8 mouse cellular contexts compared by ENCODE assay signal in the genomic region with DNA sequence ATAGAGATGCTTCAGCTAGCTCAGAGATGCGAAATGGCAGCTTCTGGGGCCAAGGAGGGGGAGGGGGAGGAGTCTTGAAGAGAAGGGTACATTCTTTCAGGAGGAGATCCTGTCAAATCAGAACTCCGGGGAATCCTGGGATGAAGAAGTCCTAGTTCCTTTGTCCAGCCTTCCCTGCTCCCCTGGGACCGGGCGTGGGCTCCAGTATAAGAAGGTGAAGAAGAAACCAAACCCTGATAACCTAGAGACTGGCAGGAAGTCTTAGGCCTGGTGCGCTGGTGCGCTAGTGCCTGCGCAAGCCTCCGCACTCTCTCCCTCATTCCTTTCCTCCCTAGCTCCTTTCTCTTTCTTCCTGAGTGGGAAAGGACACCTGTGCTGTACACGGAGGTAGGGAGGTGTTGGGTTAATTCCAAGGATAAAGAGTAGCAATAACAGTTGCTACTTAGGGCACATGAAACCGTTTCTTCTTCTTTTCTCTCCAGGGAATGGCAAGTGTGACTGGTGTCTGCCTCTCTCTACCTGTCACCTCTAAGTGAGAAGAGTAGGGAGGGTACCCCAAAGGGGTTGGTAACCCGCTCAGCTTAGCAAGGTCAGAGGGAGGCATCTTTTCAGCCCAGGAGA. TPM values are rescaled to one million over a fixed set of nuclear protein-coding genes. Genes with fewer than 3 reads are reported as not detected.
DNase-seq lines count a peak whose midpoint lies in the region; ATAC-seq lines count a peak whose summit lies in the region.

No protein-coding gene starts in this region.

- H3K4me2 ChIP-seq in kidney, embryonic 14.5 days (replicated peaks; ENCODE audit: low read depth, low read length) = peak overlapping the region; percentile 99
- H3K4me2 ChIP-seq in hindbrain, embryonic 14.5 days (replicated peaks) = peak overlapping the region; percentile 99
- H3K4me2 ChIP-seq in midbrain, embryonic 12.5 days (replicated peaks) = peak overlapping the region; percentile 87

- no peak for ATAC-seq in kidney, embryonic 14.5 days (ENCODE audit: low FRiP score, low TSS enrichment)
- no peak for ATAC-seq in hindbrain, embryonic 14.5 days (ENCODE audit: low FRiP score)
- ATAC-seq in midbrain, embryonic 12.5 days (ENCODE audit: low FRiP score, low read depth) = no peak

- WGBS in kidney, embryonic 14.5 days = 7% methylated on average over 11 of the region's 11 CpGs
- WGBS in hindbrain, embryonic 14.5 days = 9% methylated on average over 11 of the region's 11 CpGs
- 9% methylated on average over 11 of the region's 11 CpGs for WGBS in midbrain, embryonic 12.5 days

- no peak overlapping the region for H3K27ac ChIP-seq in kidney, embryonic 14.5 days (ENCODE audit: low read depth, low read length)
- peak overlapping the region; percentile 52; the same call in 1 of the 2 replicates for H3K27ac ChIP-seq in hindbrain, embryonic 14.5 days
- H3K27ac ChIP-seq in midbrain, embryonic 12.5 days (replicated peaks) = no peak overlapping the region; the same call in 1 of the 2 replicates

- peaks cover 7% of the 10 kb centered on the region for H3K27me3 ChIP-seq in kidney, embryonic 14.5 days (ENCODE audit: control insufficient read depth, insufficient read depth, low read length)
- peaks cover 13% of the 10 kb centered on the region; the same call in 1 of the 2 replicates for H3K27me3 ChIP-seq in hindbrain, embryonic 14.5 days (ENCODE audit: control insufficient read depth, insufficient read depth, low read length)
- H3K27me3 ChIP-seq in midbrain, embryonic 12.5 days = peaks cover 53% of the 10 kb centered on the region

- DNase-seq in kidney, postnatal 36 days = no peak
- DNase-seq in T-cell, adult 2 months (ENCODE audit: low spot score) = peak; percentile 29
- no peak for DNase-seq in hindbrain, embryonic 14.5 days (ENCODE audit: low spot score)
- no peak for DNase-seq in right cerebral cortex, postnatal 10 days (ENCODE audit: low spot score in 2 of 2)
- DNase-seq in urinary bladder, adult 2 months (ENCODE audit: low spot score) = no peak
- DNase-seq in spleen, postnatal 4 days (ENCODE audit: low spot score in 2 of 2) = no peak

- H3K9me3 ChIP-seq in kidney, embryonic 14.5 days (ENCODE audit: control insufficient read depth, low read length) = no peaks in the 10 kb centered on the region
- no peaks in the 10 kb centered on the region for H3K9me3 ChIP-seq in hindbrain, embryonic 14.5 days (ENCODE audit: control insufficient read depth, low read length)
- H3K9me3 ChIP-seq in midbrain, embryonic 12.5 days = no peaks in the 10 kb centered on the region

- peaks cover 3% of the 10 kb centered on the region; the same call in 1 of the 2 replicates for H3K36me3 ChIP-seq in kidney, embryonic 14.5 days (ENCODE audit: control insufficient read depth, insufficient read depth, low read length)
- H3K36me3 ChIP-seq in hindbrain, embryonic 14.5 days (replicated peaks; ENCODE audit: control insufficient read depth, insufficient read depth) = 0 out of 2 replicates have a peak, but pooled peaks cover 6% of the 10 kb centered on the region
- no peaks in the 10 kb centered on the region for H3K36me3 ChIP-seq in midbrain, embryonic 12.5 days

- H3K4me1 ChIP-seq in kidney, embryonic 14.5 days (ENCODE audit: control insufficient read depth, insufficient read depth, low read length) = 0 out of 2 replicates have a peak, but pooled peaks cover 8% of the 10 kb centered on the region
- H3K4me1 ChIP-seq in hindbrain, embryonic 14.5 days (replicated peaks; ENCODE audit: control insufficient read depth, insufficient read depth, low read length) = 0 out of 2 replicates have a peak, but pooled peaks cover 4% of the 10 kb centered on the region
- peaks cover 18% of the 10 kb centered on the region; the same call in 1 of the 2 replicates for H3K4me1 ChIP-seq in midbrain, embryonic 12.5 days

- peak overlapping the region; percentile 61; the same call in 1 of the 2 replicates for H3K9ac ChIP-seq in kidney, embryonic 14.5 days (ENCODE audit: low read depth, low read length)
- H3K9ac ChIP-seq in hindbrain, embryonic 14.5 days = peak overlapping the region; percentile 65
- H3K9ac ChIP-seq in midbrain, embryonic 12.5 days (replicated peaks) = peak overlapping the region; percentile 63

- peak overlapping the region; percentile 70 for H3K4me3 ChIP-seq in kidney, embryonic 14.5 days (ENCODE audit: low read length)
- H3K4me3 ChIP-seq in hindbrain, embryonic 14.5 days (replicated peaks; ENCODE audit: low read length) = peak overlapping the region; percentile 52
- peak overlapping the region; percentile 55 for H3K4me3 ChIP-seq in midbrain, embryonic 12.5 days

RNA-seq across cellular contexts. Expression of a gene that starts 1.4 kb away (rescaled TPM):
- 9.9 and 16.1 TPM in 2 replicates for polyA plus RNA-seq in kidney, embryonic 14.5 days (2014; fragmentation: Nextera tagmentation; extraction: Ambion mirVana)
- polyA plus RNA-seq in hindbrain, embryonic 14.5 days (2014; fragmentation: Nextera tagmentation; extraction: Ambion mirVana) = 13.7 and 14.5 TPM in 2 replicates
- 25.6 and 26.6 TPM in 2 replicates for polyA plus RNA-seq in midbrain, embryonic 12.5 days (2016; fragmentation: Nextera tagmentation; extraction: Ambion mirVana)
- polyA plus RNA-seq in urinary bladder, adult 2 months (2012; rRNA removed) = 56.9 and 61.6 TPM in 2 replicates

RNA-seq across cellular contexts. Expression of a gene that starts 23.4 kb away (rescaled TPM):
- polyA plus RNA-seq in kidney, embryonic 14.5 days (2014; fragmentation: Nextera tagmentation; extraction: Ambion mirVana) = 11.3 and 13.5 TPM in 2 replicates
- 14.5 and 16.3 TPM in 2 replicates for polyA plus RNA-seq in hindbrain, embryonic 14.5 days (2014; fragmentation: Nextera tagmentation; extraction: Ambion mirVana)
- 20.1 and 22.5 TPM in 2 replicates for polyA plus RNA-seq in midbrain, embryonic 12.5 days (2016; fragmentation: Nextera tagmentation; extraction: Ambion mirVana)
- 12.5 TPM in 2 replicates for polyA plus RNA-seq in urinary bladder, adult 2 months (2012; rRNA removed)

RNA-seq across cellular contexts. Expression of a gene that starts 24.9 kb away (rescaled TPM):
- polyA plus RNA-seq in kidney, embryonic 14.5 days (2014; fragmentation: Nextera tagmentation; extraction: Ambion mirVana) = 4,683 and 5,796 TPM in 2 replicates
- 2,254 and 2,846 TPM in 2 replicates for polyA plus RNA-seq in hindbrain, embryonic 14.5 days (2014; fragmentation: Nextera tagmentation; extraction: Ambion mirVana)
- 2,391 and 2,602 TPM in 2 replicates for polyA plus RNA-seq in midbrain, embryonic 12.5 days (2016; fragmentation: Nextera tagmentation; extraction: Ambion mirVana)
- 2,645 and 3,313 TPM in 2 replicates for polyA plus RNA-seq in urinary bladder, adult 2 months (2012; rRNA removed)

RNA-seq across cellular contexts. Expression of a gene that starts 25.7 kb away (rescaled TPM):
- 3.2 and 3.5 TPM in 2 replicates for polyA plus RNA-seq in kidney, embryonic 14.5 days (2014; fragmentation: Nextera tagmentation; extraction: Ambion mirVana)
- polyA plus RNA-seq in hindbrain, embryonic 14.5 days (2014; fragmentation: Nextera tagmentation; extraction: Ambion mirVana) = 5.8 and 6.1 TPM in 2 replicates
- 2.7 and 3.0 TPM in 2 replicates for polyA plus RNA-seq in midbrain, embryonic 12.5 days (2016; fragmentation: Nextera tagmentation; extraction: Ambion mirVana)
- 3.0 and 3.3 TPM in 2 replicates for polyA plus RNA-seq in urinary bladder, adult 2 months (2012; rRNA removed)

RNA-seq across cellular contexts. Expression of a gene that starts 30.3 kb away (rescaled TPM):
- 921 and 980 TPM in 2 replicates for polyA plus RNA-seq in kidney, embryonic 14.5 days (2014; fragmentation: Nextera tagmentation; extraction: Ambion mirVana)
- polyA plus RNA-seq in hindbrain, embryonic 14.5 days (2014; fragmentation: Nextera tagmentation; extraction: Ambion mirVana) = 825 and 884 TPM in 2 replicates
- polyA plus RNA-seq in midbrain, embryonic 12.5 days (2016; fragmentation: Nextera tagmentation; extraction: Ambion mirVana) = 747 and 793 TPM in 2 replicates
- 10,835 and 11,320 TPM in 2 replicates for polyA plus RNA-seq in urinary bladder, adult 2 months (2012; rRNA removed)
